Mouse (Mus musculus) cerebellum, adult 9-11 months (tissue): Measurements from ENCODE around the gene Mcm5.
A peak's percentile ranks its signal among the peaks of the same experiment; 100 is the strongest.

Experiments used
- DNase-seq: peaks from one replicate; pipeline ENCODE4 v3.0.0; 2022

Mcm5 gene

GRCm38 (mm10) chr8:75109236-75109967 lies at the start of gene Mcm5:
TSS of gene Mcm5 (plus strand) at chr8:75109569.
- peak; percentile 99 for DNase-seq

GRCm38 (mm10) chr8:75060022-75060421 lies 49.3 kb upstream of the Mcm5 start:
- no peak for DNase-seq

GRCm38 (mm10) chr8:75060815-75061214 lies 48.6 kb upstream of the Mcm5 start:
- no peak for DNase-seq

GRCm38 (mm10) chr8:75063290-75063689 lies 46.1 kb upstream of the Mcm5 start:
- DNase-seq, result no peak

- no peak for DNase-seq
Measured at GRCm38 (mm10) chr8:75064790-75065189, 44.6 kb upstream of the Mcm5 start.

GRCm38 (mm10) chr8:75067287-75067686 lies 42.1 kb upstream of the Mcm5 start:
- no peak for DNase-seq

- no peak for DNase-seq
Measured at GRCm38 (mm10) chr8:75070297-75070696, 39.1 kb upstream of the Mcm5 start.

- peak; percentile 79 for DNase-seq
Measured at GRCm38 (mm10) chr8:75071627-75072346, 37.6 kb upstream of the Mcm5 start.

- DNase-seq, result no peak
Measured at GRCm38 (mm10) chr8:75074876-75075275, 34.5 kb upstream of the Mcm5 start.

- no peak for DNase-seq
Measured at GRCm38 (mm10) chr8:75078215-75078614, 31.2 kb upstream of the Mcm5 start.

- DNase-seq, result no peak
Measured at GRCm38 (mm10) chr8:75078851-75079250, 30.5 kb upstream of the Mcm5 start.

GRCm38 (mm10) chr8:75081364-75082040 lies 27.9 kb upstream of the Mcm5 start:
- DNase-seq, result no peak

GRCm38 (mm10) chr8:75082181-75082805 lies 27.1 kb upstream of the Mcm5 start:
- no peak for DNase-seq

GRCm38 (mm10) chr8:75083846-75084245 lies 25.5 kb upstream of the Mcm5 start:
- DNase-seq, result peak; percentile 78

GRCm38 (mm10) chr8:75084382-75085064 lies 24.8 kb upstream of the Mcm5 start:
- DNase-seq, result no peak

- DNase-seq, result no peak
Measured at GRCm38 (mm10) chr8:75086002-75086401, 23.4 kb upstream of the Mcm5 start.

GRCm38 (mm10) chr8:75087127-75087526 lies 22.2 kb upstream of the Mcm5 start:
- no peak for DNase-seq

- no peak for DNase-seq
Measured at GRCm38 (mm10) chr8:75088989-75089881, 20.1 kb upstream of the Mcm5 start.

GRCm38 (mm10) chr8:75090781-75091365 lies 18.5 kb upstream of the Mcm5 start:
- no peak for DNase-seq

- peak; percentile 50 for DNase-seq
Measured at GRCm38 (mm10) chr8:75093399-75094156, 15.8 kb upstream of the Mcm5 start, which contains the start of gene Hmox1. TSS of gene Hmox1 (plus strand) at chr8:75093621.
